Mouse (Mus musculus) right cerebral cortex, postnatal 36 days (tissue): Measurements from ENCODE around the gene Lbx1.

ENCODE experiments used
- DNase-seq, 2 experiments: peaks; one replicate each; pipeline ENCODE4 v3.0.0; 2022; ENCODE audit warnings: low spot score in 2 of 2, mixed read lengths in 1 of 2

Gene Lbx1

DNA sequence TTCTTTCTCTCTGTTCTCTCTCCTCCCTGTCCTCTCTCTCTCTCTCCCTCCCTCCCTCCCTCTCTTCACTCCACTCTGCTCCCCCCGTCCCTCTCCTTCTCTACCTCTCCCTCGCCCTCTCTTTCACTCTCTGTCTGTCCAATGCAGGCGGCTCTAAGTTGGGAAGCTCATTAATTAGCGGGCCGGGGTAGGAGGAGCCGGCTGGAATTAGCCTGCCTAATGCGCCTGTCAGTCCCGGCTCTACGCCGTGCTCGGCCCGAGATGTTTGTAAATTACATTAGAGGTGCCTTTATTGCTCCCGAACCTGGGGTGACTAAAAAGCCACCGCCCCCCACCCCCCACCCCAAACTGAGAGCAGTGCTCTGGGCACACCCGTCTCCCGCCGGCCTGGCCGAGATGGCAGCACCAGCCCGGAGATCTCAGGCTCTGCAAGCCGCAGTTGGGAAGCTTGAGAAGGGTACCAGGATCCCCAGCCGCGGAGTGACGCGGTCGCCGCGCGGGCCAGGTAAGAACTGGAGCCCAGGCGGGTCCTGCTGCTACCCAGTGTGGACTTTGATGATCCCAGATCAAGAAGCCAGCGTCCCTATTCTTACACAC lies at the start of gene Lbx1:
Lbx1 (minus strand) TSS at position 47 of the 597 bp plus-strand sequence.
- no peak for DNase-seq

DNA sequence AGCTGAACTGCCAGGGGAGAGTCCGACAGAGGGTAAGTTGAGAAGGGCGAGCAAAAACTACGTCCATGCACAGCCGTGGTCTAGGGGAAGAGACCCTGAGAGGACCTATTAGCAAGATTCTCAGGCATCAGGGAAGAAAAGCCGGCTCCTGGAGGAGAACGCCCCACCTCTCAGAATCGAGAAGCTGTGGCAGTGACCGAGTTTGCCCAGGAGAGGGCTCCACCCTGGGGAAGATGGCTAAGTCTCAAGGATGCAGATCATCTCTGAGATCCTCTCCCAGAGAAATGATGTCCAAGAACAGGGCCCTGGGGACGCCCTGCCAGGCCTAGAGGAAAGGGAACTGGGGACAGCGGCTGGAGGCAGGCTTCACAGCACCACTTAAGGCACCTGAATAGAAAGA lies 47.7 kb upstream of the Lbx1 start:
- DNase-seq, result no peak

DNA sequence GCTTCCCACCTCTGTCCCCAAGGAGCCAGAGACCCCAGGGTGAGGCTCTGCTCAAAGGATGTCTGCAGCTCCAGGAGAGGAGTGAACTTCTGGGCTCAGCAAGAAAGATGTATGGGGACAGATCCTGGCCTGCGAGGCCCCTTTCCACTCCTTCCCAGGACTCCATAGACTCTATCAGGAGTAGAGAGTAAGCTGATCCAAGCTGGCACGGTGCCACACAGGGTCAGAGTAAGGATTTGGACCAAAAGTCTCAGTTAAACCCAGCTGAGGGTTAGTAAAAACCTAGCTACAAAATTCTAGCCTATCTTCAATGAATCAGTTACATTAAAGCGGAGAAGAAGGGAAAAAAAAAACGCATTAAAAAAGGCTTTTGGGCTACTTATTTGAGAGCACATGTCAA lies 40.6 kb upstream of the Lbx1 start:
- DNase-seq, result no peak

DNA sequence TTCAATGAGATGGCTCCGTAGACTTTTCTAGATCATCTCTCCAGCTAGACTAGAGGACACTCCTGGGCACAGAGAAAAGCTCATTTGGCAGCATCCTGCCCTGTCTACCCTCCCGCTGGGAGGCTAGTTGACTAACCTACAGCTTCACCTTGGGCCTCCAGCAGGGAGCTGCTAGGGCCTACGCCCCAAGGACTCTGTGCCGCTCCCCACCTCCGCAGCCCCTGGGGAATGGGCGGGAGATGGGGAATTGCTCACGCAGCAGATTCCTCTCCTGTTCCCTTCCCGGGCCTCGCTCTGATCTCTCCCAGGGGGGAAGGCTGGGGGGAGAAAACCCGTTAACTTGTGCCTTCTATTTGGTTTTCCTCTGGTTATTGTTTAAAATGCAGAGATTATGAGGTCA lies 36.4 kb upstream of the Lbx1 start:
- no peak for DNase-seq

DNA sequence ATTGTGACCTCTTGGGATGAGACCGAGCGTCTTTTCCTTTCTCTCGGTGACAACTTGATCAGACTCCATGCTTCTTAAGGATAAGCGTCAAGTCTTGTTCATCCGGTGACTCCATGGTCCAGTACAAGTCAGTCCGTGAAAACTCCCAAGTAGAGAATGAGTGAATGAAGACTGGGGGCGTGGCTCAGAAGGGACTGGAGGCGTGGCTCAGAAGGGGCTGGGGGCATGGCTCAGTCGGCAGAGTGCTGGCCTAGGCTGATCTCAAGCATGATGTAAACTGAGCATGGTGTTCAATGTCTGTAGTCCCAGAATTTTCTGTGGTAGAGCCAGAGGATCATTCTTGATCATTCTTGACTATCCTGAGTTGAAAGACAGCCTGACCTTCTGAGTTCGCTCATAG lies 27.4 kb upstream of the Lbx1 start:
- DNase-seq, result no peak

DNA sequence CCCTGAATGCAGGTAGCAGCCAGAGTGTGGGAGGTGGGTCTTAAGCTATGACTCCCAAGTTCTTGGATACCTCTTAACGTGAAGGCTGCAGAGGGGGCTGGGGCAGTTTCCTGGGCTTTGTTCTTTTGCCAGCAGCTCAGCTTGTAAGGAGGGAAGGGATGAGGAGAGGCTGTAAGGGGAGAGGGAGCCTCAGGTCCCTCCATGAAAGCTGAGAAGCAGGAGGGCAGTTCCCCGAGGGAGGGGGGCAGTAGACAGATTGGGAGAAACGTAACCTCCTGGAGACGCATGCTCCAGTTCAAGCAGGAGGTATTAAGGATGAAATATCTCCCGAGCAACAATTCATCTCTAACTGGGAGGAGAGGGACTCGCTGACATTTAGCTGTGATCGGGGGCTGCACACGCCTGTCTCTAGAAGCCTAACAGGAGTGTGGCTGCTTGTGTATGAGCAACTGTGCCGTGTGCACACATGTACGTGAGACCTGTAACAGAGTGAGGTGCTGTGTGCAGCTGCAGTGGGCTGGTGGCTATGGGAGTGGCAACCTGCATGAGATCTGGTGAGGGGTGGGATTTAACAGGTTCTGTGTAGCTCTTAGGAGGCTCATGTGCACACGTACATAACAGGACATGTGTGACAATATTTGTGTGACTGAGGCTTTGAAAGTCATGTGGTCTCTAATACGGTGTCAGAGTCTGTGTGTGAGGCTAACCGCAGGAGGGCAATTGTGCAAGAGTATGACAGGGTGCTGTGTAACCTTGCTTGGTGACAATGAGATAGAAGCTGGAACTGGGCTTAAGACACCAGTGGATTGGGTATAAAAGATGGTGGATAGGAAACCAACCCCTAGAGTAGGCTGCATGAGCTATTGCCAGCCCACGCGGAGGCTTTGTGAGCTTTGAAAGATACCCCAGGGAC lies 22.1 kb upstream of the Lbx1 start:
- no peak for DNase-seq

DNA sequence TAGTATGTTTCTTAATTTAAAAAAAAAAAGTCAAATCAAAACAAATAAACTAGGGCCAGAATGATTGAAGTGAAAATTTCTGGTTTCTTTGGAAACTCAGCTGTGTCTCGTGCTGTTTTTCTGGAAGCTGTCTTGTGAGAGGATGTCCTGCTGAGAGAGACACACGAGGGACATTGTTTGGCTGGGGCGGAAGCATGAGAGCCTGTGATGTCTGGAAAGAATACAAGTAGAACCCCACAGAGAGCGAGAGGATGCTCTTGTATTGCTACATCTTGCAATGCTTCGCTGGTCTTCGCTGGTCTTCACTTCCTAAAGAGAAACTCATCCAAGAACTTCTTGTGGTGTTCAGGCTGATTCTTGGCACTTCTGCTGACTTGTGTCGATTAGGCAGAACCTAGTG lies 19.2 kb upstream of the Lbx1 start:
- no peak for DNase-seq

DNA sequence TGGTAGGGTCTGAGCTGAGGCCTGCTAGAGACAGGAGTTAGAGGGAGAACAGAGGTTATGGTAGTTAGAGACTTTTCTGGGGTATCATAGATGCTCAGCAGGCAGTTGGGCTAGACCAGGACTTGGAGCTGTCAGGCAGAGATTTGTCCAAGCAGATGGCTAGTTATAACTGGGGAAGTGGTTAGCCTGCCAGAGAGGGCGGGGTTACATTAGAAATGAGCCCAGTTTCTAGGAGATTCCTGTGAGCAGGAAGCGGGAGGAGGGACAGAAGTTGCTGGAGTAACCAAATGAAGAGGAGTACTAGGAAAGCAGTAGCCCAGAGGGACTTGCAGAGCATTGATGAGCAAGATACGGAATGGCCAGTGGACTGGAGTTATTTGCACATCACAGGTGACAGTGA lies 16.8 kb upstream of the Lbx1 start:
- DNase-seq, result no peak

DNA sequence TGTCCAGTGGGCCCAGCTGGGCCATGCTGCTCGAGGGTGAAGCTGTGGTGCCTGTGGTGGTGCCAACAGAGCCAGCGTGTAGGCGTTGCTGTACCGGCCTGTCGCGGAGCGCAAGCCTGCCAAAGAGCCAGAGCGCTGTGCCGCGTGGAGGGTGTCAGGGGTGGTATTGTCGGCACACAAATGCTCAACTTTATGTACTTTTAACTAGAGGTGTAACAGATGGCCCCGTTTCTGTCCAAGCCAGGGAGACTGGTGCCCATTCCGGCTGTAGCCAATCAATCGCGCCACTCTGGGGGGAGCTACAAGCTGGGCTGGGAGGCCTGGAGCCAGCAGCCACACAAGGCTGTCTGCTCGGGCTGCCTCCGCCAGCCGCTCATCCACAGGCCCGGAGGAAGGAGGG lies 13.1 kb upstream of the Lbx1 start:
- DNase-seq, result no peak

DNA sequence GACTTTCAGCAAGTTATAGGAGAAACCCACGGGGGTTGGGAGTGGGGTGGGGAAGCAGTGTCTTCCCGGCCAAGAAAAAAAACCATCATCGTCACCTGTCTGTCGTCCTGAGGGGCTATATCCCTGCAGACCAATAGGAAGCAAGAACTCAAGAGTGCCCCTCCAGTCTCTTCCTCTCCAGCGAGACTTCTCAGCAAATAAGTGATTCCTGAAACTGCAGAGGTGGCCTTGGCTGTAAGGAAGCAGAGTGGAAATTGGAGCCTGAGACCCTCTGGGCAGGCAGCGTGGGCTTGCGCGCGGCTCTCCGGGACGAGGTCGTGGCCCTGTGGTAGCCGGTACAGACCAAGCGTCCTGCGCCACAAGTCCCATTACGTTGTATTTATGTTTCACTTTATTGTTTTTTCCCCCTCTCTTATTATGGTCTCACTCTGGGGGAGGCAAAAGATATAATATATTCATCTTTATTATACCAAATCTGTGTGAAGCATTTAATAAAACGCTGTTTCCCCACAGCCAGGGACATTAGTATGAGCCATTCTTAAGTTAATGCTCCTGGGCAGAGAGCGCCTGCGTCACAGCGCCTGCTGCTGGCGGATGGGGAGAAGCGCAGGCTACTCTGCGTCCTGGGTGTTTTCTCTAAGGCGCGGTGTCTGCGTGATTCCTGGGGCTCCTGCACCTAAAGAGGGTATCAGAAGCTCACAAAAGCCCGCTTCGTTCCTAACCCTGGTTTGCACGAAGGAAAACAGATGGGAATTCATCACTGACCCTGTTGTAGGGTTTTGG lies 8.5 kb upstream of the Lbx1 start:
- DNase-seq, result no peak

DNA sequence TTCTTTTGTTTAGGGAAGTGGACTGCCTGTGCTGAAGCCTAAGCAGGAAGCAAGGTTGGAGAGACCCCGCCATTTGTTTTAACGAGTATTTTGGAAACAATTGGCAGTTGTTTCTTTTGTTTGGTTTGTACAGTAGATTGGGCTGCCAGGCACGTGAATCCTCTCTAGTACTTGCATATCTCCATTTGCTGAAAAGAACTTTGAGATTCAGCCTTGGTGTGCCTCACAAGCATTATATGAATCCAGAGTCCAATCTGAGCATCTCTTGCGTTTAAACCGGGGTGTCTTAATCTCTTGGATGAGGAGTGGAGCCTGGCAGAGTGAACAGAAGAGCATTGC lies 7.6 kb upstream of the Lbx1 start:
- no peak for DNase-seq

DNA sequence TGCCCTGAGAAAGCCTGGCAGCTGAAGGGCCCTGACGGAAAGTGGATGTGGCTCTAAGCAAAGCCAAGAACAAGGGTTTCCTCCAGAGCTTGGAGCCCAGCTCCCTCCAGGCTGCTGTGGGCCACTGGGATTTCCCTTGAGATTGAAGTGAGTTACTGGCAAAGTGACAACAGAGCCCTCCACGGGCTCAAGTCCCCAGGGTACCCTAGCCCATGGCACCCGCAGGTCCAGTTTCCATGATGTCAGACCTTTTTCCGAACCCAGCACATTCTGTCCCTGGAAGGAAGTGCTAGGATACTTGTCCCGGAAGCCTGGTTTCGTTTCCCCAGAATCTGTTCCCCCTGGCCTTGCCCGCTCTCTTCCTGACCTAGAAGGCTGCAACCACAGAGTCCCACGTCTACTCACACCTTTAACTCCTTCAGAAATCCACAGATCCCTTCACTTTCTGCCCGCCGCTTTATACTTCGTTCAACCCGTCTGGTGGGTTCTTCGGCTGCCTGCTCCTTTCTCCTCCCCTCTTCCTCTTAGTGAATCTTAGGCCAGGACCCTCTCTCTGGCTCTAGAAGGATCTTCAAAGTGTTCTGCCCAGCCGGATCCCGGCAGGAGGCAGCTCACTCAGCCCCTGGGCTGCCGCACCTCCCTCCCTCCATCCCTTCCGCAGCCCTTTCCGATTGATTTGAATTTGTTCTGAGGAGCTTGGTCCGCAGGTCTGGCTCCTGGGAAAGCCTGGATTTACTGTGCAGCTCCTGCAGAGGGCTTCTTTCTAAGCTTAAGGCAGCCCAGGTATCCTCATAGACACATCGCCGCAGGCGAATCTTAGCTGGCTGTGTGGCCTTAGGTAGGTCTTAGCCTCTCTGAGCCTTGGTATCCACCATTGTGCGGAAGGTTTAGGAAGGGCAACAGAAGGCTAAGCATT lies 7.0 kb upstream of the Lbx1 start:
- no peak for DNase-seq

DNA sequence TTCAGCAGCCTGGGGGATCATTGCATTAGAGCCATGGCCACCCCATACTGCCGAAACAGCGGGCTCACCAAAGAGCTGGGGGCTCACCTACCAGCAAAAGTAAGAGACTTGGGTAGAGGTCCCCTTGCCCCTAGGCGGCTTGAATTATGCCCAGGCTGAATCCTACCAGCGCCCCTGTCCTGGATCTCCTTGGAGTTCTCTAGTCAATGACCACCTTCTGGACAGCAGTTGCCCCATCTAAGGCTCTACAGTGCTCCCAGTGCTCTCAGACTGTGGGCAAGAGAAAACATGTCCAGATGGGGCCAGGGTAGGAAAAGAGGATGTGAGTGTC lies 6.4 kb upstream of the Lbx1 start:
- DNase-seq, result no peak

DNA sequence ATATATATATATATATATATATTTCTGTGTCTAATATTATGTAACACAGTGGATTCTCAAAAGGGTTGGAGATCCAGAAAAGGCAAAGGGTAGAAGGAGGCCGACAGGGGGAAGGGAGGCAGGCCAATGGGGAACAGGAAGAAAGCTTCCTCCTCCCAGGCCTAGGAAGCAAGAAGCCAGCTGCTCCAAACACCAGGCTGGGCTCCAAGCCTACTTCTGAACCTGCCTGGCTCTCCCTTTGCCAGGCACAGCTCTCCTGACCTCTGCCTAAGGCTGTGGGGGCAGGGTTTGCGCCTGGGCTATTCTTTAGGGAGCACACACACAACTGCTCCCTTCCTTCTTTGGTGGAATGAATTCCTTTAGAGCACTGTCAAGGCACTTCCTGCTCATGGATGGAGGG lies 4.4 kb upstream of the Lbx1 start:
- no peak for DNase-seq

DNA sequence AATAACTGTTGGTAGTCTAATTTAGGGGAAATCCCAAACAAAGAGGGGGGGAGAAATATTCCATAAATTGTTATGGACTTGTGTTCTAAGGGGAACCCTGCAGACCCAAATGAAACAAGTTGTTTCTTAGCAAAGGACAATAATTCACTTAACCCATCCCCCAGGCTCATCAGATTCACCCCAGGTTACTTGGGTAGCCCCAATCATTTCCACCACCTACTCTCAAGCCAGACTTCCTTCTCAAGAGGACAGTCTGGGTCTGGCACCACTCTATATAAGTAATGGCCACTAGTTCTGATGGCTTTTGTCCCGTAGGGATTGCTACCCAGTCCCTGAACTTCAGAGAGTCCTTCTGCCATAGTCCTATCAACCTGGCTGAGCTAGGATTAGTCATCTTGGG lies 3.6 kb upstream of the Lbx1 start:
- no peak for DNase-seq

DNA sequence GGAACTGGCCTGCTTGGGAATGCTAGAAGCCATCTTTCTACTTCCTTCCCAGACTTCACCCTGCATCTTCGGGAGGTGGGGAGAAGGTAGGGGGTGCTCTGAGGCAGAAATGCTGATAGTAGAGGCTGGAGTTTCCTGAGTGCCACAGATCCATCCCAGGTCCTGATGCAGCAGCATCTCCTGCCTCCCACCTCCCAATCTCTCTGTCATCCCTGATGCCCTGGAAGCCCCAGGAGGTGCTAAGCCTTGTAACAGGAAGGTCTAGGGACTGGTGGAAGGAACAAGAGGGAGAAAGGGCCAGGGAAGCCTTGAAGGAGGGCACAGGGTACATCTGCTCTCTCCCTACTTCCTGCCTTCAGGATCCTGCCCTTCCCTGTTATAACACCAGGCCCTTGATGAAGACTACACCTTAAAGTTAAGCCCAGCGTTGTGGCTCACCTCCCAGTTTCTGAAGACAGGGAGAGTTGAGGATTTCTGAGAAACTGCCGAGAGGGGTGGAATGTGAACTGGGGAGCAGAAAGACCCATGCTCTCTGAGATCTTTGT lies 2.1 kb upstream of the Lbx1 start:
- DNase-seq, result no peak

DNA sequence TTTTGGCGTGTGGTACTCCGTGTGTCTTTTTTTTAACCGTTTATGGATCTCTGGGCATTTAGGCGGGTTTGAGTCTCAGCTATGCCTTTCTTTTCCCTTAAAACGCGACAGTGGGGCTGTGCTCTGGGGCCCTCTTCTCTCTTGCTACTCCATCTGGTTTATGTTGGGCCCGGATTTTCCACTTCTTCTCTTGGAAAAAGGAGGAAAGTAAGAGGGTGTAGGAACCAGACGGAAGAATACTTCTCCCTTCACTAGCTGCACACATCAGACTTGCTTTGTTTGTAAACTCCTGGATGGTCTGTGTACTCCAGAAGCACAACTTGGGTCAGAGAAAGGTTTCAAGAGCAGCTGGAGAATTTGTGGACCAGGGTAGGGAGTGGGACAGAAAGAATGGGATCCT lies 1.5 kb upstream of the Lbx1 start:
- DNase-seq, result no peak

DNA sequence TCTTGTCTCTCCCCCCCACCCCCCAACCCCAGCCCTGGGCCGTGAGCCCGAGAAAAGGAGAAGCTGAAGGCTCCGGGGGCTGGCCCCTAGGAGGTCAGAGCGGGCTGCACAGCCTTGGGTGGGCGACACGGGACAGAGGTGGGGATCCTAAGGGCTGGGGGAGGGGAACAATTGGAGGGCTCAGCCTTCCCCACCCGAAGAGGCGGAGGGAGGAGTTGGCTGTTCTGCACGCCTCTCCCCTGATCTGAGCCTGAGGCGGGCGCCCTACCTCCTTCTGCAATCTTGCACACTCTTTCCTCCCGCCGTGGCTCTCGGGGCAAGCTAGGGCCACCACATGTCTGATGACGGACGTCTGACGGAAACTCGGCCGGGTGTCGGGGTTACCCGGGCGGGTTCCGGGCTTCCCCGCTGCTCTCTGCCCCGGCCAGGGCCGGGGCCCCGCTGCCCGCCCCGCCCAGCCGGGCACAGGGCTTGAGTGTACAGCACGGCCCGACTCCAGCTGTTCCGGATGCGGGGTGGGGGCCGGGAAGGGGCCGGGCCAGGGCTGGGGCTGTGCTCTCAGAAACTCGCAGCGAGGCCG lies 841 bp upstream of the Lbx1 start:
- no peak for DNase-seq

DNA sequence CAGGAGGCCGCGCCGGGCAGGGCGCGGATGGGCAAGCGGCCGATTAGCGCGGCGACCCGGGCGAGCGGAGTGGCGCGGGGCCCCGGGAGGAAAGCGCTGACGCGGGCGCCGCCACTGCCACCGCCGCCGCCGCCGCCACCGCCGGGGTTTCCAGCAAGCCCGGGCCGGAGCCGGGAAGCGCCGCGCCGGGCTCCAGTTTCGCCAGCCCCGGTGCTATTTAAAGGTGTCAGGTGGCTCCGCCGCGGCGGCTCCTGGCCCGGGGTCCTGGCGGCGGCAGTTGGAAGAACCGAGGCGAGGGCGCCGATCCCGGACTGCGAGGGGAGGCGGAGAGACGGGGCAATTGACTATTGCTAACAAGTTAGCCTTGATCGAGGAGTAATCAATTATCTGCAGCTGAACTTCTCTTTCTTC lies 276 bp downstream of the Lbx1 start:
- no peak for DNase-seq

DNA sequence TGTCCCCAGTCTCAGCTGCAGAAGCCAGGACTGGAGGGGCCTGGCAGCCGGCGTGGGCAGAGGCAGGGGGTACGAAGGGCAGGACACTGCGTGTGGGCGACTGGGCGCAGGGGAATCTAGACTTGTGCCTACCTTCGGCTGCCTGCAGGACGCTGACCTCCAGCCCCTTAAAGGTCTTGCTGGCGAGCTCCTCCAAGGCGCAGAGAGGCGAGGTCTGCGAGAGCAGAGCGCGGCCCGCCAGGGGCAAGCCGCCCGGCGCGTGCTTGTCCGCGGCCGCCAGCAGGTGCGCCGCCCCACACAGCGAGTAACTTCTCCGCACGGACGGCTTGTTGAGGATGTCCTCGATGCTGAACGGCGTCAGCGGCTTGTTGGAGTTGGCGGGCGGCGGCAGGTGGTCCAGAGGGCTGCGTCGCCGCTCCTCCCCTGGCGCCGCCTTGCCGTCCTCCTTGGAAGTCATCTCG lies 811 bp downstream of the Lbx1 start:
- no peak for DNase-seq

DNA sequence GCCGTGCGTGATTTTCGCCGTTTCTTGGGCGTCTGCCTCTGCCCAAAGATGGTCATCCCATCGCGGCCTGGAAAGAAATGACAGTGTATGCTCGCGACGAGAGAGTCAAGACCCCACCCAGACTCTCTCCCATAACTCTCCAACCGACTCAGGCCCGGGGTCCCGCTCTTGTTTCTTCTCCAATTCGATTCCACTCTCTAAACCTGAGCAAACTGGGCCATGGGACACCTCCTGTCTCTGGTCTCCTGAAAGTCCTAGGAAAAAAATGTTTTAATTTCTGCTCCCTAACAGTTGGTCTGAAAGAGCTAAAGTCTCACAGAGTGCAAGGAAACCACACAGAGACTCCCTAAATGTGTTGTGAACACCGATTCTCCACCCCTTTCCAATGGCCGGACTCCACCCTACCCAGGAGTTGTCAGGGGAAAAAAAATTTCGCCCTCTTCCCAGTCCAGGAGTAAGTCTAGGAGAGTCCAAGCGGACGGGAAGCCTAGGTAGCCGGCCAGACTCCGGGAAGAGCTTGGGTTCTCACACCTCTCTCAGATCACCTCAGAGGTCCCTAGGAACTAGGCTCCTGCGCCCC lies 1.3 kb downstream of the Lbx1 start:
- DNase-seq, result no peak
